Mouse (Mus musculus): Measurements from ENCODE around the gene Ubc. TPM values are rescaled to one million over a fixed set of nuclear protein-coding genes. Genes with fewer than 3 reads are reported as not detected.
"Not testable (repeated sequence)": the region's sequence is repeated elsewhere in the genome, so short reads cannot be mapped to it uniquely, and the experiment has no call there.

Gene Ubc
- 833 and 922 TPM in 2 replicates for polyA plus RNA-seq (2014; fragmentation: Nextera tagmentation; extraction: Ambion mirVana)

GRCm38 (mm10) chr5:125389579-125390441, at the start of gene Ubc:
TSS of gene Ubc (minus strand) at chr5:125390202.
- H3K4me1 ChIP-seq (ENCODE audit: control insufficient read depth, insufficient read depth, low read length) = peaks cover 30% of the 10 kb centered on the region
- peak within 1 kb of the TSS; percentile 99 for H3K27ac ChIP-seq (ENCODE audit: low read depth, low read length)
- peaks cover 11% of the 10 kb centered on the region for H3K36me3 ChIP-seq (ENCODE audit: control insufficient read depth, insufficient read depth, low read length)
- H3K9ac ChIP-seq (ENCODE audit: low read depth, low read length) = peak within 1 kb of the TSS; percentile 100
- no peaks in the 10 kb centered on the region for H3K27me3 ChIP-seq (ENCODE audit: control insufficient read depth, insufficient read depth, low read length)
- H3K9me3 ChIP-seq (replicated peaks; ENCODE audit: control insufficient read depth, low read length) = no peaks in the 10 kb centered on the region
- peak; percentile 72 for ATAC-seq (replicated peaks; ENCODE audit: insufficient number of reproducible peaks, low FRiP score, low TSS enrichment)
- WGBS (ENCODE audit: insufficient replicate concordance) = under 1% methylated on average over 62 of the region's 69 CpGs
- H3K4me2 ChIP-seq = peak within 1 kb of the TSS; percentile 99
- H3K4me3 ChIP-seq (ENCODE audit: low read depth, low read length) = peak within 1 kb of the TSS; percentile 99

- H3K4me1 ChIP-seq (ENCODE audit: control insufficient read depth, insufficient read depth, low read length); H3K27me3 ChIP-seq (ENCODE audit: control insufficient read depth, insufficient read depth, low read length); H3K36me3 ChIP-seq (ENCODE audit: control insufficient read depth, insufficient read depth, low read length); H3K9me3 ChIP-seq (replicated peaks; ENCODE audit: control insufficient read depth, low read length); H3K27ac ChIP-seq (ENCODE audit: low read depth, low read length); ATAC-seq (replicated peaks; ENCODE audit: insufficient number of reproducible peaks, low FRiP score, low TSS enrichment); H3K9ac ChIP-seq (ENCODE audit: low read depth, low read length): not testable (repeated sequence)
- Histone ChIP-seq H3K4me3 (ENCODE audit: low read depth, low read length) (peak overlapping the region; percentile 85), H3K4me2 (peak overlapping the region; percentile 95)
- WGBS (ENCODE audit: insufficient replicate concordance) = 55% methylated on average over 15 of the region's 15 CpGs
Observed at GRCm38 (mm10) chr5:125434347-125434746, 44.3 kb upstream of the Ubc start.

- H3K4me2 ChIP-seq = peak within 1 kb of the TSS; percentile 95
- no peaks in the 10 kb centered on the region for H3K27me3 ChIP-seq (ENCODE audit: control insufficient read depth, insufficient read depth, low read length)
- peak; percentile 93 for ATAC-seq (replicated peaks; ENCODE audit: insufficient number of reproducible peaks, low FRiP score, low TSS enrichment)
- H3K9me3 ChIP-seq (replicated peaks; ENCODE audit: control insufficient read depth, low read length) = no peaks in the 10 kb centered on the region
- peaks cover 14% of the 10 kb centered on the region for H3K36me3 ChIP-seq (ENCODE audit: control insufficient read depth, insufficient read depth, low read length)
- H3K4me3 ChIP-seq (ENCODE audit: low read depth, low read length) = peak within 1 kb of the TSS; percentile 85
- H3K9ac ChIP-seq (ENCODE audit: low read depth, low read length) = peak within 1 kb of the TSS; percentile 86
- H3K27ac ChIP-seq (ENCODE audit: low read depth, low read length) = peak within 1 kb of the TSS; percentile 46; the same call in 1 of the 2 replicates
- under 1% methylated on average over 45 of the region's 46 CpGs for whole genome bisulfite sequencing (ENCODE audit: insufficient replicate concordance)
- H3K4me1 ChIP-seq (ENCODE audit: control insufficient read depth, insufficient read depth, low read length) = peaks cover 4% of the 10 kb centered on the region
Observed at GRCm38 (mm10) chr5:125433793-125434337, 43.9 kb upstream of the Ubc start, which contains the start of gene Dhx37. TSS of gene Dhx37 (minus strand) at chr5:125434121.

- H3K9ac ChIP-seq (ENCODE audit: low read depth, low read length); H3K27me3 ChIP-seq (ENCODE audit: control insufficient read depth, insufficient read depth, low read length); H3K27ac ChIP-seq (ENCODE audit: low read depth, low read length); H3K4me1 ChIP-seq (ENCODE audit: control insufficient read depth, insufficient read depth, low read length); ATAC-seq (replicated peaks; ENCODE audit: insufficient number of reproducible peaks, low FRiP score, low TSS enrichment); H3K9me3 ChIP-seq (replicated peaks; ENCODE audit: control insufficient read depth, low read length); H3K4me3 ChIP-seq (ENCODE audit: low read depth, low read length); H3K4me2 ChIP-seq: not testable (repeated sequence)
- WGBS (ENCODE audit: insufficient replicate concordance) = 93% methylated on average over 2 of the region's 2 CpGs
- H3K36me3 ChIP-seq (ENCODE audit: control insufficient read depth, insufficient read depth, low read length) = peaks cover 24% of the 10 kb centered on the region
Observed at GRCm38 (mm10) chr5:125432324-125432723, 42.3 kb upstream of the Ubc start.

GRCm38 (mm10) chr5:125426343-125426742, 36.3 kb upstream of the Ubc start:
- no peaks in the 10 kb centered on the region for H3K4me1 ChIP-seq (ENCODE audit: control insufficient read depth, insufficient read depth, low read length)
- H3K4me3 ChIP-seq (ENCODE audit: low read depth, low read length) = no peak overlapping the region
- H3K27ac ChIP-seq (ENCODE audit: low read depth, low read length) = peak overlapping the region; percentile 46; the same call in 1 of the 2 replicates
- H3K27me3 ChIP-seq (ENCODE audit: control insufficient read depth, insufficient read depth, low read length) = no peaks in the 10 kb centered on the region
- no peak overlapping the region for H3K9ac ChIP-seq (ENCODE audit: low read depth, low read length)
- H3K9me3 ChIP-seq (replicated peaks; ENCODE audit: control insufficient read depth, low read length) = no peaks in the 10 kb centered on the region
- H3K4me2 ChIP-seq = no peak overlapping the region
- peaks cover 52% of the 10 kb centered on the region for H3K36me3 ChIP-seq (ENCODE audit: control insufficient read depth, insufficient read depth, low read length)
- 88% methylated on average over 10 of the region's 10 CpGs for WGBS (ENCODE audit: insufficient replicate concordance)
- no peak for ATAC-seq (replicated peaks; ENCODE audit: insufficient number of reproducible peaks, low FRiP score, low TSS enrichment)

GRCm38 (mm10) chr5:125425698-125426276, 35.8 kb upstream of the Ubc start:
- 92% methylated on average over 10 of the region's 10 CpGs for WGBS (ENCODE audit: insufficient replicate concordance)
- no peaks in the 10 kb centered on the region for H3K27me3 ChIP-seq (ENCODE audit: control insufficient read depth, insufficient read depth, low read length)
- peaks cover 52% of the 10 kb centered on the region for H3K36me3 ChIP-seq (ENCODE audit: control insufficient read depth, insufficient read depth, low read length)
- H3K9ac ChIP-seq (ENCODE audit: low read depth, low read length) = no peak overlapping the region
- H3K27ac ChIP-seq (ENCODE audit: low read depth, low read length) = peak overlapping the region; percentile 22; the same call in 1 of the 2 replicates
- H3K4me2 ChIP-seq = no peak overlapping the region
- no peaks in the 10 kb centered on the region for H3K4me1 ChIP-seq (ENCODE audit: control insufficient read depth, insufficient read depth, low read length)
- ATAC-seq (replicated peaks; ENCODE audit: insufficient number of reproducible peaks, low FRiP score, low TSS enrichment) = no peak
- H3K4me3 ChIP-seq (ENCODE audit: low read depth, low read length) = no peak overlapping the region
- no peaks in the 10 kb centered on the region for H3K9me3 ChIP-seq (replicated peaks; ENCODE audit: control insufficient read depth, low read length)

- no peak overlapping the region for H3K4me3 ChIP-seq (ENCODE audit: low read depth, low read length)
- H3K4me1 ChIP-seq (ENCODE audit: control insufficient read depth, insufficient read depth, low read length) = no peaks in the 10 kb centered on the region
- H3K27me3 ChIP-seq (ENCODE audit: control insufficient read depth, insufficient read depth, low read length) = no peaks in the 10 kb centered on the region
- ATAC-seq (replicated peaks; ENCODE audit: insufficient number of reproducible peaks, low FRiP score, low TSS enrichment) = no peak
- no peaks in the 10 kb centered on the region for H3K9me3 ChIP-seq (replicated peaks; ENCODE audit: control insufficient read depth, low read length)
- no peak overlapping the region for H3K27ac ChIP-seq (ENCODE audit: low read depth, low read length)
- no peak overlapping the region for H3K4me2 ChIP-seq
- H3K36me3 ChIP-seq (ENCODE audit: control insufficient read depth, insufficient read depth, low read length) = peaks cover 56% of the 10 kb centered on the region
- 83% methylated on average over 11 of the region's 11 CpGs for WGBS (ENCODE audit: insufficient replicate concordance)
- no peak overlapping the region for H3K9ac ChIP-seq (ENCODE audit: low read depth, low read length)
Observed at GRCm38 (mm10) chr5:125419124-125419523, 29.1 kb upstream of the Ubc start.

GRCm38 (mm10) chr5:125418636-125419035, 28.6 kb upstream of the Ubc start:
- no peak for ATAC-seq (replicated peaks; ENCODE audit: insufficient number of reproducible peaks, low FRiP score, low TSS enrichment)
- WGBS (ENCODE audit: insufficient replicate concordance) = 89% methylated on average over 12 of the region's 12 CpGs

More at GRCm38 (mm10) chr5:125418636-125419035, 28.6 kb upstream of the Ubc start:
- H3K36me3 ChIP-seq (ENCODE audit: control insufficient read depth, insufficient read depth, low read length) = peaks cover 56% of the 10 kb centered on the region
- no peaks in the 10 kb centered on the region for H3K4me1 ChIP-seq (ENCODE audit: control insufficient read depth, insufficient read depth, low read length)
- H3K9ac ChIP-seq (ENCODE audit: low read depth, low read length) = no peak overlapping the region
- H3K4me2 ChIP-seq = no peak overlapping the region
- H3K9me3 ChIP-seq (replicated peaks; ENCODE audit: control insufficient read depth, low read length) = no peaks in the 10 kb centered on the region
- H3K27me3 ChIP-seq (ENCODE audit: control insufficient read depth, insufficient read depth, low read length) = no peaks in the 10 kb centered on the region
- H3K4me3 ChIP-seq (ENCODE audit: low read depth, low read length) = no peak overlapping the region
- H3K27ac ChIP-seq (ENCODE audit: low read depth, low read length) = no peak overlapping the region
